In the genomic region with DNA sequence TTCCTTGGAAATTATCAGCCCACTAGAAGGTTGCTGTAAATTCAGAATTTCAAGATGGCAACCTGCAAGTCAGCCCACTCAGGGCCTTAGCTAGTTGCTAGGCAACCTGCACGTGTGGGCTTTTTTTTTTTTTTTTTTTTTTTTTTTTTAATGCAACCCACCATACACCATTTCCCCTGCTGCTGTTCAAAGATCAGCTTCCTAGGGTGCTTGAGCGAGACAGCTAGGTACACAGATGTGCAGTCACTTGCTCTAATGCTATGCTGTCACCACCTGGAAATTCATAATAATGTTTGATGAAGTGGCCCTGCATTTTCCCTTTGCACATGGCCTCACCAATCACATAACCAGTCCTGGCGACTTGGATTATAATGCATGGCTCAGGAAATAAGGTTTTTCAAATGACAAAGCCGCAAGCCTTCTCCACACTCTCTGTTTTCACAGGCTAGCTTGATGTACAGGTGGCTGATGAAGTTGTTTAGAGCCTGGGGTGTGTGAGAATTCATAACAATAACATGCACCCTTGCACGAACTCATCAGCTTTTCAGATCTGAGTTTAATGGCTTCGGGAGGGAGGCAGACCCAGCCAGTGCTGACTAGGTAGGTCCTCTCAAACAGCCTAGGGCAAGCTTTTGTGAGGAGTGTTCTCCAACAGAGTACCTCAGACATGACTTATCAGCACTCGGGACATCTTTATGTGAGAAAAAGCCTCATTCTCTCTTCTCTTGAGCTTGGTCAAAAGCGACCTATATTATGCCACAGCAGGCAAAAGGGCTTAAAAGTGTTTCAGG, we compare ENCODE assay signal across 17 mouse cellular contexts.
DNase-seq lines count a peak whose midpoint lies in the region; ATAC-seq and TF ChIP-seq lines count a peak whose summit lies in the region.
"Had no signal": no experiment of that assay in that cellular context is flagged by ENCODE, and none has a peak within 500 bp of the region (broad histone marks: within the 10 kb centered on the region; RNA-seq: fewer than 3 reads in every experiment).

No protein-coding gene starts in this region.

- no peak for TF ChIP-seq CTCF in forebrain, postnatal 0 days (IDR thresholded peaks at IDR 0.05; ENCODE audit: low read depth)
- TF ChIP-seq CTCF in kidney, adult 2 months (conservative IDR thresholded peaks at IDR 0.05; ENCODE audit: insufficient read depth, insufficient read length, low read depth, low read length), result no peak

- H3K4me2 ChIP-seq in hindbrain, embryonic 13.5 days, result no peak overlapping the region
- H3K4me2 ChIP-seq in hindbrain, embryonic 11.5 days (replicated peaks; ENCODE audit: low read depth, low read length), result no peak overlapping the region
- H3K4me2 ChIP-seq in forebrain, postnatal 0 days (ENCODE audit: low read depth), result no peak overlapping the region
- no peak overlapping the region for H3K4me2 ChIP-seq in limb, embryonic 12.5 days
- no peak overlapping the region for H3K4me2 ChIP-seq in neural tube, embryonic 13.5 days
- H3K4me2 ChIP-seq: embryonic facial prominence, embryonic 12.5 days; liver, embryonic 15.5 days had no signal

- H3K9ac ChIP-seq in hindbrain, embryonic 13.5 days, result no peak overlapping the region
- no peak overlapping the region for H3K9ac ChIP-seq in hindbrain, embryonic 11.5 days (ENCODE audit: low read depth, low read length)
- H3K9ac ChIP-seq in forebrain, postnatal 0 days, result no peak overlapping the region
- H3K9ac ChIP-seq in limb, embryonic 12.5 days (replicated peaks), result no peak overlapping the region
- H3K9ac ChIP-seq in neural tube, embryonic 13.5 days, result no peak overlapping the region
- H3K9ac ChIP-seq: embryonic facial prominence, embryonic 12.5 days; liver, embryonic 15.5 days had no signal

- H3K9me3 ChIP-seq in hindbrain, embryonic 13.5 days, result no peaks in the 10 kb centered on the region
- H3K9me3 ChIP-seq in hindbrain, embryonic 11.5 days (ENCODE audit: control insufficient read depth, low read length), result no peaks in the 10 kb centered on the region
- H3K9me3 ChIP-seq in forebrain, postnatal 0 days (ENCODE audit: low read length), result no peaks in the 10 kb centered on the region
- H3K9me3 ChIP-seq in limb, embryonic 12.5 days, result no peaks in the 10 kb centered on the region
- no peaks in the 10 kb centered on the region for H3K9me3 ChIP-seq in neural tube, embryonic 13.5 days
- H3K9me3 ChIP-seq: embryonic facial prominence, embryonic 12.5 days; heart, embryonic 10.5 days; liver, embryonic 15.5 days had no signal

- H3K4me3 ChIP-seq in hindbrain, embryonic 13.5 days, result no peak overlapping the region
- no peak overlapping the region for H3K4me3 ChIP-seq in hindbrain, embryonic 11.5 days (ENCODE audit: low read depth, low read length)
- no peak overlapping the region for H3K4me3 ChIP-seq in forebrain, postnatal 0 days (ENCODE audit: low read depth, low read length)
- no peak overlapping the region for H3K4me3 ChIP-seq in limb, embryonic 12.5 days (replicated peaks)
- no peak overlapping the region for H3K4me3 ChIP-seq in neural tube, embryonic 13.5 days
- no peak overlapping the region for H3K4me3 ChIP-seq in kidney, adult 2 months (ENCODE audit: insufficient read depth, low read depth, low read length)
- H3K4me3 ChIP-seq: embryonic facial prominence, embryonic 12.5 days; heart, embryonic 10.5 days; liver, embryonic 15.5 days had no signal

- H3K4me1 ChIP-seq in hindbrain, embryonic 13.5 days (replicated peaks), result 0 out of 2 replicates have a peak, but pooled peaks cover 3% of the 10 kb centered on the region
- H3K4me1 ChIP-seq in hindbrain, embryonic 11.5 days (replicated peaks; ENCODE audit: control insufficient read depth, insufficient read depth, low read length), result no peaks in the 10 kb centered on the region
- no peaks in the 10 kb centered on the region for H3K4me1 ChIP-seq in forebrain, postnatal 0 days (ENCODE audit: insufficient read depth)
- peaks cover 7% of the 10 kb centered on the region for H3K4me1 ChIP-seq in limb, embryonic 12.5 days (replicated peaks)
- H3K4me1 ChIP-seq in neural tube, embryonic 13.5 days (replicated peaks), result no peaks in the 10 kb centered on the region; the same call in 1 of the 2 replicates
- H3K4me1 ChIP-seq in kidney, adult 2 months (ENCODE audit: control insufficient read depth, insufficient read depth, low read length), result peaks cover 3% of the 10 kb centered on the region; the same call in 1 of the 2 replicates
- H3K4me1 ChIP-seq: embryonic facial prominence, embryonic 12.5 days; heart, embryonic 10.5 days had no signal

- 0 out of 2 replicates have a peak overlapping the region, but pooled peaks have one; percentile 36 for H3K27ac ChIP-seq in hindbrain, embryonic 13.5 days
- no peak overlapping the region for H3K27ac ChIP-seq in hindbrain, embryonic 11.5 days (ENCODE audit: low read depth, low read length)
- H3K27ac ChIP-seq in forebrain, postnatal 0 days (ENCODE audit: low read depth, low read length), result no peak overlapping the region
- peak overlapping the region; percentile 59 for H3K27ac ChIP-seq in limb, embryonic 12.5 days
- peak overlapping the region; percentile 56 for H3K27ac ChIP-seq in neural tube, embryonic 13.5 days (replicated peaks)
- H3K27ac ChIP-seq in kidney, adult 2 months (ENCODE audit: insufficient read depth, low read depth, low read length), result no peak overlapping the region
- H3K27ac ChIP-seq: embryonic facial prominence, embryonic 12.5 days; heart, embryonic 10.5 days; liver, embryonic 15.5 days; stomach, postnatal 0 days had no signal

- ATAC-seq in hindbrain, embryonic 13.5 days (ENCODE audit: low FRiP score), result peak; percentile 50; the same call in 1 of the 2 replicates
- ATAC-seq in hindbrain, embryonic 11.5 days (ENCODE audit: low FRiP score), result no peak
- ATAC-seq in forebrain, postnatal 0 days, result peak; percentile 62
- ATAC-seq in limb, embryonic 12.5 days (ENCODE audit: insufficient number of reproducible peaks, insufficient read depth, low FRiP score, low TSS enrichment, low read depth), result peak; percentile 91
- ATAC-seq in neural tube, embryonic 13.5 days (ENCODE audit: low read depth), result peak; percentile 68
- ATAC-seq: Patski had no signal

- 68% methylated on average over 8 of the region's 8 CpGs for WGBS in hindbrain, embryonic 13.5 days
- 80% methylated on average over 8 of the region's 8 CpGs for WGBS in hindbrain, embryonic 11.5 days
- WGBS in forebrain, postnatal 0 days, result 62% methylated on average over 8 of the region's 8 CpGs
- WGBS in limb, embryonic 12.5 days, result 44% methylated on average over 8 of the region's 8 CpGs
- WGBS in neural tube, embryonic 13.5 days, result 64% methylated on average over 8 of the region's 8 CpGs
- WGBS in kidney, adult 2 months, result 76% methylated on average over 8 of the region's 8 CpGs

- no peaks in the 10 kb centered on the region for H3K27me3 ChIP-seq in hindbrain, embryonic 13.5 days
- H3K27me3 ChIP-seq in hindbrain, embryonic 11.5 days (ENCODE audit: control insufficient read depth, insufficient read depth, low read length), result no peaks in the 10 kb centered on the region
- H3K27me3 ChIP-seq in forebrain, postnatal 0 days (ENCODE audit: insufficient read depth, low read length), result no peaks in the 10 kb centered on the region
- no peaks in the 10 kb centered on the region for H3K27me3 ChIP-seq in limb, embryonic 12.5 days
- H3K27me3 ChIP-seq in neural tube, embryonic 13.5 days, result no peaks in the 10 kb centered on the region
- no peaks in the 10 kb centered on the region for H3K27me3 ChIP-seq in kidney, adult 2 months (replicated peaks; ENCODE audit: control insufficient read depth, insufficient read depth, low read length)
- H3K27me3 ChIP-seq: embryonic facial prominence, embryonic 12.5 days; liver, embryonic 15.5 days; Patski had no signal

- DNase-seq in hindbrain, embryonic 11.5 days (ENCODE audit: low spot score), result no peak
- DNase-seq in forebrain, postnatal 0 days, result peak; percentile 58
- no peak for DNase-seq in thymus, postnatal 25 days
- DNase-seq in lung, postnatal 10 days, result no peak
- no peak for DNase-seq in kidney, adult 2 months
- DNase-seq: B cell, adult 2 months; cerebellum, postnatal 36 days; heart, postnatal 10 days; left cerebral cortex, postnatal 4 days had no signal

- H3K36me3 ChIP-seq in hindbrain, embryonic 13.5 days, result no peaks in the 10 kb centered on the region
- H3K36me3 ChIP-seq in hindbrain, embryonic 11.5 days (ENCODE audit: control insufficient read depth, insufficient read depth, low read length), result no peaks in the 10 kb centered on the region
- no peaks in the 10 kb centered on the region for H3K36me3 ChIP-seq in forebrain, postnatal 0 days (ENCODE audit: insufficient read depth)
- H3K36me3 ChIP-seq in limb, embryonic 12.5 days, result no peaks in the 10 kb centered on the region
- H3K36me3 ChIP-seq in neural tube, embryonic 13.5 days, result no peaks in the 10 kb centered on the region
- no peaks in the 10 kb centered on the region for H3K36me3 ChIP-seq in kidney, adult 2 months (ENCODE audit: control insufficient read depth, insufficient read depth, low read length)
- H3K36me3 ChIP-seq: heart, embryonic 10.5 days; liver, embryonic 15.5 days had no signal

- TF ChIP-seq POLR2A in kidney, adult 2 months (IDR thresholded peaks at IDR 0.05; ENCODE audit: low read depth, low read length), result no peak

Comparison
In these comparisons a context has a peak if more than half of its experiments do, and no peak if none do; other contexts are left out.
1. H3K27ac ChIP-seq: peak in hindbrain, embryonic 13.5 days (single experiment), limb, embryonic 12.5 days (single experiment) and neural tube, embryonic 13.5 days (single experiment); none in hindbrain, embryonic 11.5 days (single experiment), forebrain, postnatal 0 days (single experiment) and kidney, adult 2 months (single experiment).